Mouse (Mus musculus) G1E (cell line): ENCODE measurements at regions not wholly inside any gene's neighbourhood (a gene's known extent, or its start where the extent isn't known, plus 50 kb on each side); places are given as distances from the start of the nearest gene placed in this dataset.

Source experiments
- CTCF ChIP-seq: IDR thresholded peaks from 2 replicates; pipeline ENCODE4 v1.5.1; 2012; ENCODE audit warnings: low read depth, low read length, inconsistent platforms, mixed read lengths
- GATA1 ChIP-seq: IDR thresholded peaks from 2 replicates; pipeline ENCODE4 v1.6.1; 2012; ENCODE audit warnings: borderline replicate concordance, low read length, inconsistent platforms, mixed read lengths
- GATA2 ChIP-seq: IDR thresholded peaks from 2 replicates; pipeline ENCODE4 v1.6.1; 2012; ENCODE audit warnings: low read depth, low read length, inconsistent platforms, borderline replicate concordance
- POLR2AphosphoS5 ChIP-seq: IDR thresholded peaks from 2 replicates; pipeline ENCODE4 v1.6.1; 2012; ENCODE audit warnings: low read depth, low read length, inconsistent platforms; ENCODE audit not compliant: insufficient replicate concordance

DNA sequence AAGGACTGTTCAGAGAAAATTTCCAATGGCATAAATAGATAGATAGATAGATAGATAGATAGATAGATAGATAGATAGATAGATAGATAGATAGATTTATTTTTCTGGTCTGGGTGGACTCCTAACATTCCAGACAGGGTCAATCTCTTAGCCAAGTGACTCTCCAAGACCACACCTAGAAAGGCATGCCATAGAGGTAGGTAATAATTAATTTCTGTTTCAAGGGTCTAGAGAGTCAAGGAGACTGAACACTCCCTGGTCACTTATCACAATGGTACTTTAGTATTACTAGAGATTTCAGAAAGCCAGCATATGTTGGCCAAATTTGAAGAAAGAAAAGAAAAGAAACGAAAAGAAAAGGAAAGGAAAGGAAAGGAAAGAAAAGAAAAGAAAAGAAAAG is 245.1 kb downstream of the Plekhb2 start:
- TF ChIP-seq CTCF = no peak
- no peak for TF ChIP-seq GATA2
- TF ChIP-seq POLR2AphosphoS5 = no peak
- no peak for TF ChIP-seq GATA1
